Mouse (Mus musculus) bone marrow macrophage, adult 2 months (primary cell): ENCODE measurements around the gene Plppr2.

Experiments used
- CTCF ChIP-seq: IDR thresholded peaks from 2 replicates; pipeline ENCODE4 v1.5.1; 2012; ENCODE audit warnings: low read depth, mild to moderate bottlenecking, low read length, moderate library complexity
- POLR2A ChIP-seq: IDR thresholded peaks from 2 replicates; pipeline ENCODE4 v1.6.1; 2012; ENCODE audit warnings: mild to moderate bottlenecking, low read depth, low read length, borderline replicate concordance

DNA sequence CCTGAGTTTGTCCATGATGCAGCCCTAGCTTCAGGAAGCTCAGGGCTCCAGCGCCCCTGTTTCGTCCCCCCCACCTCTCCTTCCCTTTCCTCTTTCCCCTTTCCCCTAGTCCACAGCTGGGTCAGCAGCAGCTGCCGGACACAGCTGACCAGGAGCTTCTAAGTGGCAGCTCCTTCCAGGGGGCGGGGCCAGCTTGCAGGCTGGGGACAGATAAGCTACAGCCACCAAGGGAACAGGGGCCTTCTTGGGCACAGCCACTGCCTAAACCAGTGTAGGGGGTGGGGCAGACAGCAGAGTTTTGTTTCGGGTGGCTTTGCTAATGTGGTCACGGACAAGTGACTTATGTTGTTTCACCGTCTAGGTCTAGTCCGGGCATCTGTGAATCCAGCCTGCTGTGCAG lies 26.6 kb downstream of the Plppr2 start, which contains the start of gene Epor:
- TF ChIP-seq CTCF (no peak), POLR2A (no peak)
